Mouse (Mus musculus) adrenal gland, adult 8-10 months (tissue): ENCODE measurements around the gene Zfp26. TPM values are rescaled to one million over a fixed set of nuclear protein-coding genes. Genes with fewer than 3 reads are reported as not detected.
A peak's percentile ranks its signal among the peaks of the same experiment; 100 is the strongest.

Source experiments
- DNase-seq: peaks from one replicate; pipeline ENCODE4 v3.0.0; 2022
- total RNA-seq, 4 experiments: library from RNA; stranded (reverse); gene quantifications; 2 replicates each; pipeline ENCODE4 v1.2.4; 2022

The Zfp26 gene
- total RNA-seq = 10 to 100 TPM; 17.2 to 31.3 (median 25.7) TPM

- DNase-seq = peak; percentile 67
Measured at GRCm38 (mm10) chr9:20459377-20460317, at the start of gene Zfp26. Gene Zfp26, minus strand, starts transcription at chr9:20460162.

DNA sequence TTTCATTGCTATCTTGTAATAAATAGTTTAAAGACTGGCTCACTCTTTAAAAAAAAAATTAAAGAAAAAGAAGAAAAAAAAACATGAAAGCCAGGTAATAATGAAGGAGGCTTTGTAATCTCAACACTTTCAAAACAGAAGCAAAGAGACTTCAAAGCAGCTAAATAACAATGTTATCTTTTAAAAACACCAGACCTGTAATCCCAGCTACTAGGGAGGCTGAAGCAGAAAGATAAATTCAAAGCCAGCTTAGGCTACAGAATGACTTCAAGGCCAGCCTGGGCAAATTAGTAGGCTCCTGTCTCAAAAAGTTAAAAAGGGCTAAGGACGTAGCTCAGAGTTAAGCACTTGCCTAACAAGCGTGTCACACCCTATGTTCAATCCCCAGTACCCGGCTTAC is 49.7 kb upstream of the Zfp26 start:
- no peak for DNase-seq

DNA sequence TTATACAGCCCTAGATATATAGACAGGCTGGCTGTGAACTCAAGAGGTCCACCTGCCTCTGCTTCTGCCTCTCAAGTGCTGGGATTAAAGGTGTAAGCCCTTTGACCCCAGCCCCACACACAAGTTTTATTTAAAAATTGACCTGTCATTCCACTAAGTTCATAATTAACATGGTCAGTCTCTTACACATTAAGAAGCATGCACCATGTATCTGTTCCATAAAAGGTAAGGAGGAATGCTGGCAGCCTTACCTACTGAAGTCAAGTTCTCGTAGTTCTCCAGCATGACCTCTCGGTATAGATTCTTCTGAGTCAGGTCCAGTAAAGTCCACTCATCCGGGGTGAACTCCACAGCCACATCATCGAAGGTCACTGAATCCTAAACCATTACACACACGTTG is 44.8 kb upstream of the Zfp26 start:
- no peak for DNase-seq

DNA sequence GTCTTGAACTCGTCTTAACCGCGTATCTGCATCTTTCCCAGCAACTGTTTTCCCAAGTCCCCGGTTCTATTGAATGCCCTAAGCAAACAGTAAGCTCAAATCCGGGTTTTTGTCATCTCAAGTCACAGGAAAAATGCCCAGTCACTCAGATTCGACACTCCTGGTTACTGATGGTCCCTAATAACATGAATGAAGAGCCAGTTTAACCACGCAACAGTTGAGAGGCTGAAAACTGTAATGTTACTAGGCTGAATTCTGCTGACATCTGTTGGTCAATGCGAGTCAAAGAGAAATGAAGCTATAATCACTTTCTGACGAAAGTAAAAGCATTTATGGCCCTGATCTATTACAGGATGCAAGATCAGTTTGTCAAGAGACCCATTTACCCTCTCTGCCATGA is 33.3 kb upstream of the Zfp26 start:
- DNase-seq = no peak

- DNase-seq = peak; percentile 75
Measured at GRCm38 (mm10) chr9:20492527-20493233, 32.7 kb upstream of the Zfp26 start, which contains the start of gene Zfp426. Gene Zfp426, minus strand, starts transcription at chr9:20492746.

DNA sequence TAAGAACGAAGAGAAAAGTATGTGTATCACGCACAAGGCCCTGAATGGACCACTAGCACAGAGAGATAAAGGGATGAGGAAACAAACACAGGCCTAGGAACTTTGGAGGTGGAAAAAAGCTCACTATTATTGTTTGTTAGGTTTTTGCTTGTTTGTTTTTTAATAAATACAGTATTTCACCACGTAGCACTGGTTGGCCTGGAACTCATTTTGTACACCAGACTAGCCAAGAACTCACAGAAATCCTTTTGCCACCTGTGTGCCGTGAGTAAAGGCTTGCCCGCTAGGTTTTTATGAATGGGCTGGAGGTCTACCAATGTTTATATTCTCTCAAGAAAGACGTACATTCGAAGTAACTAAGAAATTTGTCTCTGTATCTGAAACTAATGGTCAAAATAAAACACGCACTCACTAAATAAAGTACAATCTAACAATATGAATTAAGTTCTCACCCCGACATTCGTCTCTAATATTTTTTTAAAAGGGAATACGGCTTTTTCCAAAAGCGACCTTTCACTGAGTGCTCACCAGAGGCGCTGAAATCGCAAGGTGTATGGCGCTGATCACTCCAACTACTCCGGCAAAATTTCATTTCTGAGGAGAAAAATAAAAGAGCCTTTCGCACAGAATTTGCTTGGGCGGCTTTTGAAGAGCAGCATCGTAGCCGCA is 32.0 kb upstream of the Zfp26 start:
- no peak for DNase-seq

DNA sequence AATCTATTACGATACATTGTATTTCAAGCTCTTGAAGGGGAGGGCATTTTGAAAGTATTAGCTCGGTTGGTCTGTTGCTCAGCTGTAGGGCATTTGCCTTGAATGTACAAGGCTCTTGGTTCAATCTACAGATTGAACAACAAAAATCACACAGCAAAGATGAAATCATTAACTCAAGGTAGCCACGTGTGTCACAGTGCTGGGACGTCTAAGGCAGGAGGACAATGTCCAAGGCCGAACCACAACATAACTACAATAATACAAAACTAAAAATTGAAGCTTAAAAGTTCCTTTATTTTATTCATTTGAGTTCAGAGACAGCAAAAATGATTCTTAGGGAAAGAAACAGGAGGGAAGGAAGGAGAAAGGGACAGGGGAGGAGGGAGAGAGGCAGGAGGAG is 29.6 kb upstream of the Zfp26 start:
- DNase-seq = no peak

DNA sequence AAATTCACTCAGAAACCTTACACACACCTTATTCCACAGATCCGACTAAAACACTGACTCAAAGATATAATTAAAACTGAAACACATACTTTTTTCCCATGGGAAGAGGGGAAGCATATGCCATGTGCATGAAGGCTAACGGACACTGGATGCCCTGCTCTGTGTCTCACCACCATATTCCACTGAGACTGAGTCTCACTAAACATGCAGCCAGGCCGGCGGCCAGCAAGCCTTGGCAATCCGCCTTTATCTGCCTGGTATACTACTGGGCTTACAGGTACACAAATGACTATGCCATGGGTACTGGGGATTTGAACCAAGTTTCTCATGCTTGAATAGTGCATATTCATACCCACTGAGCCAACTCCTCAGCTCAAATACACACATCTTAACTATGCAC is 19.4 kb upstream of the Zfp26 start:
- DNase-seq = no peak

- no peak for DNase-seq
Measured at GRCm38 (mm10) chr9:20476632-20477031, 16.7 kb upstream of the Zfp26 start.

DNA sequence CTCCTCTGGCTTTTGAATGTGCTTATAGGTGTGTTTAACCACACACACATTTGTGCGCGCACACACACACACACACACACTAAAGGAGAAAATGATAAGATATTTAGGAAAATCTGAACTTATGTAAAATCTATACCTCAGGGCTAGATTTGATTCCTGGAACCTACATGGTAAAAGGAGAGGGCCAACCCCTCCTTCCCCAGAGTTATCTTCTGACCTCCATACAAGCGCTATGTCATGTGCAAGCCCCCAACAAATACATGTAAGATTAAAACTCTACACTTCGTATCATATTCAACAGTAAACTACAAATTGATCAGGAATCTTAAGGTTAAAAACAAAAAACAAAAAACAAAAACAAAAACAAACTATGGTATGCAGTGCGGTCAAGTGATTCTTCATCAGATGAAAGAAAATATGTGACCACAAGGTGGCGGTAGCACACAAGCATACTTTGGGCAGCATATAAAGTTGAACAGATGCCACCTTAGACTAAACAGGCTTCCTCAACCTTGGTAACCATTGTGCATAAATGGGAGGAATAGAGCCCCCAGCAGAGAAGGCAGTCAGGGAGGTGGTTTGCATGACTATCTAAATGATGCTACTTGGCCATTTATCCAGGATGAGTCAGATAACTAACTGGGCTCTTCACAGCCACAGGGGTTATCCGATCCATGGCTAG is 6.9 kb upstream of the Zfp26 start:
- DNase-seq = no peak

GRCm38 (mm10) chr9:20453647-20454046 is 6.3 kb downstream of the Zfp26 start:
- no peak for DNase-seq

DNA sequence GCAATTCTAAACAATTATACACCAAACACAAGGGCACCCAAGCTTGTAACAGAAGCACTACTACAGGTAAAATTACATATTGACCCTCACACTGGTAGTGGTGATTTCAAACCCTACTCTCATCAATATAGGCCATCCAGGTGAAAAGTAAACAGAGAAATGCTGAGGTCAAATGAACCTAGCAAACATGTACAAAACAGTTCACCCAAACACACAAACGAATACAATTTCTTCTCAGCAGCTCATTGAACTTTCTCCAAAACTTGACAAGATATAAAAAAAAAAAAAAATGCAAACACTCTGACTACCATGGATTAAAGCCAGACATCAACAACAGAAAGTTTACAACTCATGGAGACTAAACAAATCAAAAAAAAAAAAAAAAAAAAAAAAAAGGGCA is 8.5 kb downstream of the Zfp26 start:
- DNase-seq = no peak

DNA sequence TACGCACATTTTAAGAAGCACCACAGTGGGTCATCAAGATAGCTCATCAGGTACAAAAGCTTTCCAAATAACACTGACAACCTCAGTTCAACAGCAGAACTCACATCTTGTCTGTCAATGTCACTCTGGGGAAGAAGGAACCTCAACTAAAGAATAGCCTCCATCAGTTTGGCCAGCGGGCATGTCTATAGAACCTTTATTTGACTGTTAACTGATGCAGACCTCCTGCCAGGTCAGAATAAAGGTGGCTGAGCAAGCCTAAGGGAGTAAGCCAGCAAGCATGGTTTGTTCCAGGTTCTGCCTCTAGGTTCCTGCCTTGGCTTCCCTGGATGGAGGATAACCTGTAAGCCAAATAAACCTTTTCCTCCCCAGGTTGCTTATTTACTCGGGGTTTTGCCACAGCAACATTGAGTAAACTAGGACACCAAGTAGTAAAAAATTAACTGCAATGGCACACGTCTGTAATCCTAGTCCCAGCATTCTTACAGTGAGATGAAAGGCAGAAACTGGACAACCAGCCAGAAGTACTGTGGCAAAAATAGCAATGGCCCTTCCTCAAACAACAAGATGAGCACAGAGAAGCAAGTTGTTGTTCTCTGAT is 16.7 kb downstream of the Zfp26 start:
- no peak for DNase-seq

DNA sequence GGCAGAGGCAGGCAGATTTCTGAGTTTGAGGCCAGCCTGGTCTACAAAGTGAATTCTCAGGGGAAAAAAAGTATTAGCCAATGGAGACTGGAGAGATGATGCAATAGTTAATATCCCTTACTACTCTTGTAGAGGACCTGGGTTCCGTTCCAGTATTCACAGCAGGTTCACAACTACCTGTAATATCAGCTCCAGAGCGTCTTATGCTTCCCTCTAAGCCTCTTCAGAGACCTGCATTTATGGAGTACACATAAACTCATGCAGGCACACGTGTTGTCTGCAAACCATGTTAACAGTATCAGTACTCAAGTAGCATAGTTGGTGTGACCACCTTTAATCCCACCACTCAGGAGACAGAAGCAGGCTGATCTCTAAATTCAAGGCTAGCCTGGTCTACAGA is 30.0 kb downstream of the Zfp26 start:
- no peak for DNase-seq

- no peak for DNase-seq
Measured at GRCm38 (mm10) chr9:20411460-20411859, 48.5 kb downstream of the Zfp26 start.

- no peak for DNase-seq
Measured at GRCm38 (mm10) chr9:20409319-20409718, 50.6 kb downstream of the Zfp26 start.

DNA sequence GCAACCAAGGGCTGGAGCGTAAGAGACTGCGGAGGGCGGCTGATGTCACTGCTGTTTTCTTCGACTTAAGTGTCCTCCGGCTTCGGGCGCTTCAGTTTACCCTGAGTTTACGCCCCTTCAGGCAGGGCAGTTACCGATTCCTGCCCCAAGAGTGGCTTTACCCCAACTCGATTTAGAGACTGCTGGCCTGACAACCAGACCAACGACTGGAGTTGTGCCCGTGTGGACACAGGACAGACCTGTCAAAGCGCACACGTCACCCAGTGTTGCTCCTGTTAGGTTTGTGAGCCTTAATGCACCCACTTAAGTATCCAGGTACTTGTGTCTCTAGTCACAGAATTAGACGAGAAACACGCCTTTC is 74.6 kb downstream of the Zfp26 start:
- no peak for DNase-seq

DNA sequence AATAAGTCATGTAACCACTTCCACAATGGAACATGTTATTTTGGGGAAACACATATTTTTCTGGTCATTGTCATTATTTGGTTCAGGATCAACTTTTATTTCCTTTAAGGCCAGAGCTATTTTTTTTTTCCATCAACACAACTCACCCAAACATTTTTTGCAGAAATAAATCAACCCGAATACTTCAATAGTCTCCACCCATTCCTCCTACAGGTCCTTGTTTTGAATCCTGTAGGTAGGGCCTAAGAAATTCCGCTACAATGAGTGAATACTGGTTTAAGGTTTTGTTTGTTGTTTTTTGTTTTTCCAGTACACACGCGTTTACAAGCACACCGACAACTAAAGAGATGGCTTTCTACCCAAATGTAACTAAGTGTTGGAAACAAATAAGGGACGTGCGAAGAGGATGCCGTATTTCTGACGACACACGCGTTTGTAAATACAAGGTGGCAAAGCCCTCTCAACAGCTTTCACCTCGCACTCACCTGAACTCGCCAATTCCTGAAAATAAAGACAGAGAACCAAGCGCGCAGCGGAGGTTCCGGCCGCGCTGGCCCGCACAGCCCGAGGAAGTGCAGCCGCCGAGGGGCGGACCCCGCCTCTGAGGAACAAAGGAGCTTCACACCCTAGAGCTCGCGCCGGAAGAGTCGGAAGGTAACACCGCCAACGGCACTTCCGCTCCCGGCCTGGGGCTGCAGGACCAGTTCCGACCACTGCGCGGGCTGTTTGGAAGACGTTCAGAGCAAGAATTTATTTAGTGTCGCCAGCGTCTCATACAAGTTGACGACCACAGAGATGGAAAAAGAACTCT is 75.2 kb downstream of the Zfp26 start, which contains the start of gene Zfp560:
TSS of gene Zfp560 (minus strand) at position 646 of the 811 bp plus-strand sequence.
- DNase-seq = peak; percentile 74

- no peak for DNase-seq
Measured at GRCm38 (mm10) chr9:20383659-20384058, 76.3 kb downstream of the Zfp26 start.
